Mouse (Mus musculus) CH12.LX (cell line): ENCODE results near the gene Slc13a2.

ENCODE experiments used
- CTCF ChIP-seq, 2 experiments: IDR thresholded peaks in 1 of 2; conservative IDR thresholded peaks in 1 of 2; 2 replicates each; pipeline ENCODE4 v1.5.1; 2011 to 2012; ENCODE audit warnings: low read depth in 2 of 2, low read length in 2 of 2, improper control_type of control experiment in 1 of 2, inconsistent platforms in 1 of 2, mild to moderate bottlenecking in 1 of 2, moderate library complexity in 1 of 2
- E2F4 ChIP-seq: IDR thresholded peaks from 2 replicates; pipeline ENCODE4 v1.6.1; 2011; ENCODE audit warnings: low read depth, low read length, improper control_type of control experiment; ENCODE audit not compliant: insufficient replicate concordance
- ELF1 ChIP-seq: IDR thresholded peaks from 2 replicates; pipeline ENCODE4 v1.6.1; 2014; ENCODE audit warnings: low read depth, mild to moderate bottlenecking, inconsistent platforms, low read length, improper control_type of control experiment
- EP300 ChIP-seq: IDR thresholded peaks from 2 replicates; pipeline ENCODE4 v1.6.1; 2011; ENCODE audit warnings: low read length, improper control_type of control experiment
- IRF4 ChIP-seq: IDR thresholded peaks from 2 replicates; pipeline ENCODE4 v1.6.1; 2014; ENCODE audit warnings: low read depth, mild to moderate bottlenecking, inconsistent platforms, low read length, improper control_type of control experiment
- KAT2A ChIP-seq: IDR thresholded peaks from 2 replicates; pipeline ENCODE4 v1.6.1; 2012; ENCODE audit warnings: low read length, improper control_type of control experiment, inconsistent platforms; ENCODE audit not compliant: insufficient replicate concordance
- MAFK ChIP-seq: IDR thresholded peaks from 2 replicates; pipeline ENCODE4 v1.6.1; 2011; ENCODE audit warnings: low read length, improper control_type of control experiment; ENCODE audit not compliant: insufficient replicate concordance
- POLR2A ChIP-seq: IDR thresholded peaks from 2 replicates; pipeline ENCODE4 v1.6.1; 2011; ENCODE audit warnings: low read depth, mild to moderate bottlenecking, improper control_type of control experiment, low read length
- POLR2AphosphoS2 ChIP-seq: IDR thresholded peaks from 2 replicates; pipeline ENCODE4 v1.6.1; 2011; ENCODE audit warnings: low read depth, low read length, improper control_type of control experiment
- RAD21 ChIP-seq: IDR thresholded peaks from 2 replicates; pipeline ENCODE4 v1.6.1; 2011; ENCODE audit warnings: low read depth, mild to moderate bottlenecking, low read length, improper control_type of control experiment, moderate library complexity
- ZC3H11A ChIP-seq: IDR thresholded peaks from 2 replicates; pipeline ENCODE4 v1.6.1; 2012; ENCODE audit warnings: low read depth, mild to moderate bottlenecking, inconsistent platforms, low read length, improper control_type of control experiment

DNA sequence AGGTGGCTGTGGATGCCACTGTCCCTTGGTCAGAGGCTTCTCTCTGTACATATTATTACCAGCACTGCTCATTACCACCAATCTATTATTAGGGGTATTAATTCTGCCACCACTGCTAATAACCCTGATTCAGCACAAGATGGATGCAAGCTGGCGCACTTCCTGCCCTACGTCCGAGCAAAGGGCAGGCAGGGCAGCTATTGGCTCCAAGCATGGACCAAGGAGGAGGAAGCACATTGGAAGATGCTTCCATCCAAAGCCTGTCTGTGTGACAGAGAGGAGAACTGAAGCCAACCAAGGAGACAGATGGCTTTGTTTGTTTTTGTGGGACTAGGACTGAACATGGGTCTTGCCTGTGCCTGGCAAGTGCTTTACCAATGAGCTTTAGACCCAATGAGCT is 41.0 kb downstream of the Slc13a2 start:
- no peak for TF ChIP-seq CTCF (conservative IDR thresholded peaks at IDR 0.05 in 1 of 2, IDR thresholded peaks at IDR 0.05 in 1 of 2; ENCODE audit: low read depth in 2 of 2, low read length in 2 of 2)
- no peak for TF ChIP-seq EP300
- no peak for TF ChIP-seq POLR2A
- TF ChIP-seq MAFK, result no peak
- TF ChIP-seq ELF1, result no peak
- TF ChIP-seq POLR2AphosphoS2, result no peak
- no peak for TF ChIP-seq E2F4
- no peak for TF ChIP-seq IRF4
- no peak for TF ChIP-seq ZC3H11A
- TF ChIP-seq RAD21, result no peak
- no peak for TF ChIP-seq KAT2A
